Mouse (Mus musculus): Measurements from ENCODE around the gene Pald1.

DNA sequence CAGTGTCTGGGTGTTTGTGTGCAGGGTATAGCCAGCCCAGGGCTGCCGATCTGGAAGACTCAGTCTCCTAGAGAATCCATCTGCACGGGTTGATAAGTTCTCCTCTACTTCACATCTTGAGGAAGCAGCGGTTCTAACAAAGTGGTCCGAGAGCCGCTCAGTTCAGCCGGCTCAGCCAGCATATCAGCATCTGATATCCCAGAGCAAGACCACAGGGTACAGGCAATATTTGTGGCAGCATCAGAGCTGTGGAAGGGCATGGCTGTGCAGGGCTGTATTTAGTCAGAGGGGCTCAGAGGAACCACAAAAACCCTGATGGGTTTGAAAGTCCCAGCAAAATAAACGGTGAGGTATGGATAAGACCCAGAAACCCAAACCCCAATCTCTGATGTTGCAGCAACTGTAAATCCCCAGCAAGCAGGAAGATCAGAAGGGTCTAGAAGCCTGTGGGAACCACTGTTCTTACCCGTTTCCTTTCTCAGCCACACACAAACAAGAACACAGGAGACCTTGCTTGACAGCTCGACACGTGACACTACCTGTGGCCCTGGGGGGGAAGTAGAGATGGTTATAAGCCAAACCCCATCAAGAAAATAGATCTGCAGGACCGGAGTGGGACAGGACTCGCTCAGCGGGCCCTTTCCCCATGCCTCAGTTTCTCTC lies 77.3 kb downstream of the Pald1 start:
- no peak for TF ChIP-seq CTCF (IDR thresholded peaks at IDR 0.05; ENCODE audit: borderline replicate concordance, control insufficient read depth, extremely low read depth, insufficient read depth, low read length, poor library complexity)
- no peak for TF ChIP-seq POLR2A (IDR thresholded peaks at IDR 0.05; ENCODE audit: control insufficient read depth, extremely low read depth, insufficient read depth, low read length, poor library complexity)

Data from thymus, adult 2 months (tissue).